In the genomic region with DNA sequence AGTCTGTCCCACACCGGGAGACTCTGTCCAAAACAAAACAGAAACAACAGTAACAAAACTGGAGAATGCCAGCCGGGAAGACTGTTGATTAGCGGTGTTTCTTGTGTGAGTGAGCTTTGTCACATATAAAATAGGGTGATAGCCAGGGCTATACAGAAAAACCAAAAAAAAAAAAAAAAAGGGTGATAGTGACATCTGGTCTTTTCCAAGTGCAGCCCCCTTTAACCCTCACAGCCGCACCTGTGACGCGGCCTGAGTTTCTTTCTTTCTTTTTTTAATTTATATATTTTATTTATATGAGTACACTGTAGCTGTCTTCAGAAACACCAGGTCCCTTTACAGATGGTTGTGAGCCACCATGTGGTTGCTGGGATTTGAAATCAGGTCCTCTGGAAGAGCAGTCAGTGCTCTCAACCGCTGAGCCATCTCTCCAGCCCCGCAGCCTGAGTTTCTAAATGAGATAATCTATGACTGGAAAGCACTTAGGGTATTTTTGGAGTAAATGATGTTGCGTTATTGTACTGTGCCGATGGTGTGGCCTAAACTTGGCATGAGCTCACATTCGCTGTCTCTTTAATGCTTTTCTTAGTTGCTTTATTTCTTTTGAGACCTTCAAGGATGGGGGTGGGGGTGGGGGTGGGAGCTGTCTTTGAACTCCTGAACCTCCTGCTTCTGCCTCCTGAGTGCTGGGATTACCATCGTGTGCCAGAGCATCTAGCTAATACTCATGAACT, we compare ENCODE assay signal across 8 mouse cellular contexts. TPM values are rescaled to one million over a fixed set of nuclear protein-coding genes. Genes with fewer than 3 reads are reported as not detected.
A peak's percentile ranks its signal among the peaks of the same experiment; 100 is the strongest.
DNase-seq lines count a peak whose midpoint lies in the region; ATAC-seq and TF ChIP-seq lines count a peak whose summit lies in the region.

No protein-coding gene starts in this region.

- TF ChIP-seq CTCF in olfactory bulb, adult 2 months (IDR thresholded peaks at IDR 0.05; ENCODE audit: insufficient read depth, low read depth, low read length) = no peak

- H3K4me2 ChIP-seq in lung, embryonic 16.5 days (ENCODE audit: low read depth, low read length) = peak overlapping the region; percentile 70
- peak overlapping the region; percentile 68 for H3K4me2 ChIP-seq in embryonic facial prominence, embryonic 13.5 days
- peak overlapping the region; percentile 75 for H3K4me2 ChIP-seq in intestine, embryonic 16.5 days (ENCODE audit: low read depth, low read length)

- H3K4me3 ChIP-seq in lung, embryonic 16.5 days (ENCODE audit: low read length) = peak overlapping the region; percentile 62
- peak overlapping the region; percentile 48 for H3K4me3 ChIP-seq in embryonic facial prominence, embryonic 13.5 days
- peak overlapping the region; percentile 63 for H3K4me3 ChIP-seq in intestine, embryonic 16.5 days (ENCODE audit: low read length)
- H3K4me3 ChIP-seq in olfactory bulb, adult 2 months (ENCODE audit: insufficient read depth, low read depth, low read length) = peak overlapping the region; percentile 53

- WGBS in lung, embryonic 16.5 days = 38% methylated on average over 12 of the region's 12 CpGs
- WGBS in embryonic facial prominence, embryonic 13.5 days = 34% methylated on average over 12 of the region's 12 CpGs
- 45% methylated on average over 12 of the region's 12 CpGs for WGBS in intestine, embryonic 16.5 days
- WGBS in olfactory bulb, adult 2 months = 13% methylated on average over 12 of the region's 12 CpGs

- ATAC-seq in lung, embryonic 16.5 days (ENCODE audit: low read depth) = no peak
- ATAC-seq in embryonic facial prominence, embryonic 13.5 days (ENCODE audit: insufficient number of reproducible peaks, insufficient read depth, low FRiP score, low TSS enrichment, low read depth) = no peak
- no peak for ATAC-seq in intestine, embryonic 16.5 days
- ATAC-seq in CD4-positive, CD25-positive, alpha-beta regulatory T cell, adult 4 months = no peak

- H3K36me3 ChIP-seq in lung, embryonic 16.5 days (ENCODE audit: control insufficient read depth, insufficient read depth, low read length) = no peaks in the 10 kb centered on the region
- H3K36me3 ChIP-seq in embryonic facial prominence, embryonic 13.5 days = no peaks in the 10 kb centered on the region
- H3K36me3 ChIP-seq in intestine, embryonic 16.5 days (ENCODE audit: control insufficient read depth, insufficient read depth, low read length) = no peaks in the 10 kb centered on the region

- peak overlapping the region; percentile 79 for H3K9ac ChIP-seq in lung, embryonic 16.5 days (ENCODE audit: low read length)
- peak overlapping the region; percentile 75 for H3K9ac ChIP-seq in embryonic facial prominence, embryonic 13.5 days
- peak overlapping the region; percentile 81 for H3K9ac ChIP-seq in intestine, embryonic 16.5 days (ENCODE audit: low read depth, low read length)

- no peak for TF ChIP-seq POLR2A in olfactory bulb, adult 2 months (IDR thresholded peaks at IDR 0.05; ENCODE audit: insufficient read depth, low read depth, low read length)

- no peak for DNase-seq in lung, postnatal 36 days
- no peak for DNase-seq in yolk sac, embryonic 10.5 days (ENCODE audit: low spot score)
- DNase-seq in urinary bladder, adult 2 months (ENCODE audit: low spot score) = no peak

- no peaks in the 10 kb centered on the region for H3K27me3 ChIP-seq in lung, embryonic 16.5 days (ENCODE audit: control insufficient read depth, insufficient read depth, low read depth, low read length)
- no peaks in the 10 kb centered on the region for H3K27me3 ChIP-seq in embryonic facial prominence, embryonic 13.5 days
- H3K27me3 ChIP-seq in intestine, embryonic 16.5 days (replicated peaks; ENCODE audit: control insufficient read depth, insufficient read depth, low read length) = no peaks in the 10 kb centered on the region

- H3K27ac ChIP-seq in lung, embryonic 16.5 days (ENCODE audit: low read length) = peak overlapping the region; percentile 92
- peak overlapping the region; percentile 92 for H3K27ac ChIP-seq in embryonic facial prominence, embryonic 13.5 days
- peak overlapping the region; percentile 94 for H3K27ac ChIP-seq in intestine, embryonic 16.5 days (ENCODE audit: low read length)
- H3K27ac ChIP-seq in olfactory bulb, adult 2 months (ENCODE audit: insufficient read depth, low read depth, low read length) = peak overlapping the region; percentile 94

- no peaks in the 10 kb centered on the region for H3K9me3 ChIP-seq in lung, embryonic 16.5 days (ENCODE audit: control insufficient read depth, low read length)
- no peaks in the 10 kb centered on the region for H3K9me3 ChIP-seq in embryonic facial prominence, embryonic 13.5 days
- H3K9me3 ChIP-seq in intestine, embryonic 16.5 days (ENCODE audit: control insufficient read depth, low read length) = no peaks in the 10 kb centered on the region

- H3K4me1 ChIP-seq in lung, embryonic 16.5 days (replicated peaks; ENCODE audit: control insufficient read depth, insufficient read depth, low read length) = peaks cover 35% of the 10 kb centered on the region
- H3K4me1 ChIP-seq in embryonic facial prominence, embryonic 13.5 days = peaks cover 59% of the 10 kb centered on the region
- H3K4me1 ChIP-seq in intestine, embryonic 16.5 days (ENCODE audit: control insufficient read depth, insufficient read depth, low read length) = peaks cover 25% of the 10 kb centered on the region
- H3K4me1 ChIP-seq in olfactory bulb, adult 2 months (ENCODE audit: control insufficient read depth, insufficient read depth, low read length) = peaks cover 33% of the 10 kb centered on the region

RNA-seq across cellular contexts. Expression of a gene that starts 32.6 kb away (rescaled TPM):
- polyA plus RNA-seq in lung, embryonic 16.5 days (2015; fragmentation: Nextera tagmentation; extraction: Ambion mirVana) = 870 and 906 TPM in 2 replicates
- polyA plus RNA-seq in embryonic facial prominence, embryonic 13.5 days (2015; fragmentation: Nextera tagmentation; extraction: Ambion mirVana) = 1,291 and 1,480 TPM in 2 replicates
- polyA plus RNA-seq in intestine, embryonic 16.5 days (2015; fragmentation: Nextera tagmentation; extraction: Ambion mirVana) = 816 and 895 TPM in 2 replicates
- 1,035 TPM in 1 of 2 replicates, not detected in the other for polyA plus RNA-seq in olfactory bulb, adult 2 months (2012; ENCODE audit: insufficient read depth, insufficient read length, low replicate concordance, missing spikeins)
- polyA plus RNA-seq in CD4-positive, CD25-positive, alpha-beta regulatory T cell, adult 4 months (2017; shearing (Covaris generic)) = 100 to 1,000 TPM; 212 to 259 TPM
- 279 and 332 TPM in 2 replicates for polyA plus RNA-seq in urinary bladder, adult 2 months (2012; rRNA removed)

RNA-seq across cellular contexts. Expression of a gene that starts 32.8 kb away (rescaled TPM):
- not detected in 2 replicates for polyA plus RNA-seq in lung, embryonic 16.5 days (2015; fragmentation: Nextera tagmentation; extraction: Ambion mirVana)
- not detected in 2 replicates for polyA plus RNA-seq in embryonic facial prominence, embryonic 13.5 days (2015; fragmentation: Nextera tagmentation; extraction: Ambion mirVana)
- polyA plus RNA-seq in intestine, embryonic 16.5 days (2015; fragmentation: Nextera tagmentation; extraction: Ambion mirVana) = not detected in 2 replicates
- not detected in 2 replicates for polyA plus RNA-seq in olfactory bulb, adult 2 months (2012; ENCODE audit: insufficient read depth, insufficient read length, low replicate concordance, missing spikeins)
- polyA plus RNA-seq in CD4-positive, CD25-positive, alpha-beta regulatory T cell, adult 4 months (2017; shearing (Covaris generic)) = not detected
- polyA plus RNA-seq in urinary bladder, adult 2 months (2012; rRNA removed) = 0.30 and 0.38 TPM in 2 replicates

RNA-seq across cellular contexts. Expression of a gene that starts 43.5 kb away (rescaled TPM):
- polyA plus RNA-seq in lung, embryonic 16.5 days (2015; fragmentation: Nextera tagmentation; extraction: Ambion mirVana) = 226 and 230 TPM in 2 replicates
- 109 and 124 TPM in 2 replicates for polyA plus RNA-seq in embryonic facial prominence, embryonic 13.5 days (2015; fragmentation: Nextera tagmentation; extraction: Ambion mirVana)
- polyA plus RNA-seq in intestine, embryonic 16.5 days (2015; fragmentation: Nextera tagmentation; extraction: Ambion mirVana) = 295 and 311 TPM in 2 replicates
- polyA plus RNA-seq in olfactory bulb, adult 2 months (2012; ENCODE audit: insufficient read depth, insufficient read length, low replicate concordance, missing spikeins) = not detected in 2 replicates
- polyA plus RNA-seq in CD4-positive, CD25-positive, alpha-beta regulatory T cell, adult 4 months (2017; shearing (Covaris generic)) = 100 to 1,000 TPM in 1 of 2 experiments, 10 to 100 TPM in 1; 74.6 to 131 TPM
- polyA plus RNA-seq in urinary bladder, adult 2 months (2012; rRNA removed) = 94.8 and 129 TPM in 2 replicates

RNA-seq across cellular contexts. Expression of a gene that starts 51.8 kb away (rescaled TPM):
- polyA plus RNA-seq in lung, embryonic 16.5 days (2015; fragmentation: Nextera tagmentation; extraction: Ambion mirVana) = 1,812 and 1,892 TPM in 2 replicates
- polyA plus RNA-seq in embryonic facial prominence, embryonic 13.5 days (2015; fragmentation: Nextera tagmentation; extraction: Ambion mirVana) = 1,422 and 1,651 TPM in 2 replicates
- 1,159 and 1,322 TPM in 2 replicates for polyA plus RNA-seq in intestine, embryonic 16.5 days (2015; fragmentation: Nextera tagmentation; extraction: Ambion mirVana)
- 649 and 1,228 TPM in 2 replicates for polyA plus RNA-seq in olfactory bulb, adult 2 months (2012; ENCODE audit: insufficient read depth, insufficient read length, low replicate concordance, missing spikeins)
- 100 to 1,000 TPM; 419 to 534 TPM for polyA plus RNA-seq in CD4-positive, CD25-positive, alpha-beta regulatory T cell, adult 4 months (2017; shearing (Covaris generic))
- 677 and 758 TPM in 2 replicates for polyA plus RNA-seq in urinary bladder, adult 2 months (2012; rRNA removed)

Comparison
In these comparisons a context has a peak if more than half of its experiments do, and no peak if none do; other contexts are left out.
1. RNA of a gene that starts 43.5 kb away (polyA plus RNA-seq): 295 to 311 TPM in intestine, embryonic 16.5 days, 226 to 230 TPM in lung, embryonic 16.5 days, 74.6 to 131 TPM in CD4-positive, CD25-positive, alpha-beta regulatory T cell, adult 4 months, 94.8 to 129 TPM in urinary bladder, adult 2 months and 109 to 124 TPM in embryonic facial prominence, embryonic 13.5 days; not detected in olfactory bulb, adult 2 months; every median in the first group is over 10 times any median in the second.
2. Peak in every context shown above with its lines, with median percentiles within 50 percentile points of each other: H3K27ac ChIP-seq, H3K4me2 ChIP-seq, H3K4me3 ChIP-seq and H3K9ac ChIP-seq.